Mouse (Mus musculus): ENCODE measurements around the gene Alg14. TPM values are rescaled to one million over a fixed set of nuclear protein-coding genes. Genes with fewer than 3 reads are reported as not detected.

Gene Alg14
- polyA plus RNA-seq, 1 experiment from 2014 or later, result 33.8 TPM

DNA sequence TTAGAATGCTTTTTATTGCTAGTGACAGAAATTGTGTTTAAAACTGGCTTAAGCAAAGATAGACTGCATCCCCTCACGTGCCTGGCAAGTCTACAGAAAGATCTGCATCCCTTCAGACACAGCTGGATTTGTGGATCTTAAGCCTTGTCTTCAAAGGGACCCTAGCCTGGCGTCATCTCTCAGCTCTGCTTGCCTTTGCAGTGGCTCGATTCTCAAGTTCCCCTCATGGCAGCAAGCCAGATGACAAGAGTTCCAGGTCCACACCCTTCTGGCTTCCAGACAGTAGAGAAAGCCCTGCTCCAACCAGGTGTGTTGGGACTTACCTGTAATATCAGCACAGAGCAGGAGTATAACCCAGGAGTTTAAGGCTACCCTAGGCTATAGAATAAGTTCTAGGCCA lies 65.5 kb downstream of the Alg14 start:
- Histone ChIP-seq H3K4me3 (no peak overlapping the region), H3K27me3 (0 out of 2 replicates have a peak, but pooled peaks cover 8% of the 10 kb centered on the region), H3K4me2 (replicated peaks) (no peak overlapping the region), H3K36me3 (no peaks in the 10 kb centered on the region), H3K9me3 (no peaks in the 10 kb centered on the region), H3K27ac (replicated peaks) (no peak overlapping the region), H3K4me1 (no peaks in the 10 kb centered on the region), H3K9ac (replicated peaks) (no peak overlapping the region)
- 69% methylated on average over 3 of the region's 3 CpGs for WGBS
- no peak for ATAC-seq (ENCODE audit: low FRiP score, low read depth)

DNA sequence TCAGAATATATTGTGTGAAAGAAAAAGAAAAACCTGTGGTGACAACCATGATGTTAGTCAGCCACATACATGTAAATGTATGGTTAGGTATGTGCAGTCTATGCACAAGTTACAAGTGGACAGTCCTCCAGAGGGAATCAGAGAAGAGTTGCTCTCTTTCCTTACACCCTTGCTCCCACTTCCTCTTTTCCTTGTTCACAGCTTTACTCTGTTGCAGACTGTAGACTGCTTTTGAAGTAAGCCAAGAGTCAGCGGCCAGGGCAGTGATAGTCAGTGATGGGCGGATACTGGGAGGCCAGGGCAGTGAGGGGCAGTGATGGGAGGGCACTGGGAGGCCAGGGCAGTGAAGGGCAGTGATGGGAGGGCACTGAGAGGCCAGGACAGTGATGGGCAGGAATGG lies 66.7 kb downstream of the Alg14 start:
- no peak overlapping the region for H3K9ac ChIP-seq (replicated peaks)
- H3K27me3 ChIP-seq, result 0 out of 2 replicates have a peak, but pooled peaks cover 8% of the 10 kb centered on the region
- WGBS, result 66% methylated on average over 2 of the region's 2 CpGs
- no peaks in the 10 kb centered on the region for H3K36me3 ChIP-seq
- no peak overlapping the region for H3K4me3 ChIP-seq
- no peak overlapping the region for H3K27ac ChIP-seq (replicated peaks)
- H3K4me2 ChIP-seq (replicated peaks), result no peak overlapping the region
- no peak for ATAC-seq (ENCODE audit: low FRiP score, low read depth)
- H3K4me1 ChIP-seq, result no peaks in the 10 kb centered on the region
- H3K9me3 ChIP-seq, result no peaks in the 10 kb centered on the region

DNA sequence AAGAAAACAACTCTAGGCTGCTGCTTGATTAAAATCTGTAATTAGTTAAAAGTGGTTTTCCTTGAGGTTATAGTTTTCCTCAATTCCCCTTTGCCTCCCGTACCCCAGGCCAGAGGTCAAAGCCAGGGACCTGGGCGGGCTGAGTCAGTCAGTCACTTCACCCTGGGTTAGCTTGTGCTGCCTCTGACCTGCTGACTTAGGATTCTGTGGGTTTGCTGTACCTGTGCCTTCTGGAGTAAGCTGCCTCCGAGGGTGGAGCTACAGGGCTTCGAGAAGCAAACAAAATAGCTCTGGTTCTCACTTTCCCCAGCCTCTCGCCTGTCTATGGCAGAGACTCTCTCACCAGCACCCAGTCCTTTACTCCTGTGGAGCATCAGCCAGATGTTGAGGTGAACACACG lies 67.3 kb downstream of the Alg14 start:
- H3K9ac ChIP-seq (replicated peaks), result no peak overlapping the region
- no peak for ATAC-seq (ENCODE audit: low FRiP score, low read depth)
- H3K9me3 ChIP-seq, result no peaks in the 10 kb centered on the region
- no peak overlapping the region for H3K4me3 ChIP-seq
- H3K27ac ChIP-seq (replicated peaks), result no peak overlapping the region
- H3K36me3 ChIP-seq, result no peaks in the 10 kb centered on the region
- no peak overlapping the region for H3K4me2 ChIP-seq (replicated peaks)
- 87% methylated on average over 6 of the region's 6 CpGs for WGBS
- 0 out of 2 replicates have a peak, but pooled peaks cover 8% of the 10 kb centered on the region for H3K27me3 ChIP-seq
- H3K4me1 ChIP-seq, result no peaks in the 10 kb centered on the region

DNA sequence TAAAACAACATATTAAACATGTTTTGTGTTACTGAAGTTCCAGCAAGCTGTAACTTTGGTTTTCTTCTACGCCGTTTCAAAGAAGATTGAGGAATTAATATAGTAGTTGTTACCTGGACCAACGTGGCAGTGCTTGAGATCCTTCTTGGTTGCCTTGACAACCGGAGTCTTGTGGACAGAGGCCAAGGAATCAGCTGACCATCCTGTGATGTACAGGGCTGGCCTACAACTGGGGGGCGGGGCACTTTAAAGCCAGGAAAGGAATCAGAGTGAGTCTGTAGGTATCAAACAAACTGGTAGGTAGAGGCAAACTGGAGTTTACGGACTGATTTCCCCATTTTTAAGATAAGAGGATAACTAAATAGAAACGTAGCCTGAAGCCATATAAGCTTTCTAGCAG lies 67.7 kb downstream of the Alg14 start:
- Histone ChIP-seq H3K27me3 (0 out of 2 replicates have a peak, but pooled peaks cover 5% of the 10 kb centered on the region), H3K27ac (replicated peaks) (no peak overlapping the region), H3K9ac (replicated peaks) (no peak overlapping the region), H3K4me1 (no peaks in the 10 kb centered on the region), H3K4me2 (replicated peaks) (no peak overlapping the region), H3K4me3 (no peak overlapping the region), H3K36me3 (no peaks in the 10 kb centered on the region), H3K9me3 (no peaks in the 10 kb centered on the region)
- 87% methylated on average over 7 of the region's 7 CpGs for WGBS
- ATAC-seq (ENCODE audit: low FRiP score, low read depth), result no peak

DNA sequence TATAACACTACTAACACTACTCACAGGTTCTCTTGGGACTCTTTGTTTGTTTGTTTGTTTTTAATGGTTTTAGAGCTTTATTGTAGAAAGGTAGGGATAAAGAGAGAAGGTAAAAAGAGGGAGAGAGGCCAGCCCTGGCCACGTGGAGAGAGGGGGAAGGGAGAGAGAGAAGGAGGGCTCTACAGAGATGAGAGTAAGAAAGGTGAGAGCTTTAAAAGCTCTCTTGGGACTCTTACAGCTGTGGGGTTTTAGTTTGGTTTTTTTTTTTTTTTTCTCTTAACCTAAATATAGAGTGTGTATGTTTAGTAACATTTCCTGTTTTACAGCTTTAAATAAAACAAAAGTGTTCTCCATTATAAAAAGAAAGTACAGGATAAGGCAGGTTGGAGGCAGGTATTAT lies 70.4 kb downstream of the Alg14 start:
- no peak overlapping the region for H3K4me2 ChIP-seq (replicated peaks)
- no peak overlapping the region for H3K27ac ChIP-seq (replicated peaks)
- H3K36me3 ChIP-seq, result no peaks in the 10 kb centered on the region
- whole genome bisulfite sequencing, result 61% methylated on average over 1 of the region's 1 CpGs
- no peaks in the 10 kb centered on the region for H3K27me3 ChIP-seq
- H3K9ac ChIP-seq (replicated peaks), result no peak overlapping the region
- ATAC-seq (ENCODE audit: low FRiP score, low read depth), result no peak
- H3K4me3 ChIP-seq, result no peak overlapping the region
- H3K4me1 ChIP-seq, result no peaks in the 10 kb centered on the region
- no peaks in the 10 kb centered on the region for H3K9me3 ChIP-seq

DNA sequence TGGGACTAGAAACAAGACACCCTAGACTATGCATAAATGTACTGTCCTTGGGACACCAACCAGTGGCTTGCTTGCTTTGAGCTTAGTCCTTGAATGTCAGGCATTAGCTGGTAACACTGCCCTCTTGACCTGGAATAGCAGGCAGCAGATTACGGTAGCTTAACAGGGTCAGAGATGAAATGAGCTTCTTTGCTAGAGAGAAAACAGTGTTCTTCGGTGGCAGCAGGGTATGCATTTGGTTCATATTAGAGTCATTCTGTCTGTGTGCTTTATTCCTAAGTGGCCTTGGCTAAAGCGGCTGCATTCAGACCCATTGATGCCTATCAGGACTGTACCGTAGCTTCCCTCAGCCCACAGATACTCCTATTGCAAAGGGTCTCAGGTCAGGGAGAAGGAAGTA lies 72.8 kb downstream of the Alg14 start:
- H3K9me3 ChIP-seq, result no peaks in the 10 kb centered on the region
- no peaks in the 10 kb centered on the region for H3K27me3 ChIP-seq
- no peak overlapping the region for H3K27ac ChIP-seq (replicated peaks)
- H3K4me1 ChIP-seq, result no peaks in the 10 kb centered on the region
- no peak for ATAC-seq (ENCODE audit: low FRiP score, low read depth)
- no peak overlapping the region for H3K4me3 ChIP-seq
- 57% methylated on average over 4 of the region's 4 CpGs for WGBS
- H3K9ac ChIP-seq (replicated peaks), result no peak overlapping the region
- no peaks in the 10 kb centered on the region for H3K36me3 ChIP-seq
- H3K4me2 ChIP-seq (replicated peaks), result no peak overlapping the region

DNA sequence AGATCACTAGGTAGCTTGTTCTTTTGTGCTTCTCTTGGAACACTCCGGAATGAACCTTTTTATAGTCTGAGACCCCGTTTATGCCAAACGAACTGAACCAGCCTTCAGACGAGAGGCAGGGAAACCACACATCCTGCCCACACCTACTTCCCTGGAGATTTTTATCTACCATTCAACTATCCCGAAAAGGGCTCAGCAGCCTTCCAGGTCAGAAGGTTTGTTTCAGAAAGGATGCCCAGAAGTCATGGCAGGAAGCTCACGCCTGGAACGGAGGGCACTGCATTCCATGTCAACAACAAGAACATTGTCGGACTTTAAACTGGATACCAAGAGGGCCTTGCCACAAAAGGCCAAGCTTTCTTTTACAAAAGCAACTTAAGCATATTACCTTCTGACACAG lies 73.6 kb downstream of the Alg14 start:
- ATAC-seq (ENCODE audit: low FRiP score, low read depth), result no peak
- H3K9ac ChIP-seq (replicated peaks), result no peak overlapping the region
- WGBS, result 82% methylated on average over 8 of the region's 8 CpGs
- no peaks in the 10 kb centered on the region for H3K27me3 ChIP-seq
- H3K36me3 ChIP-seq, result no peaks in the 10 kb centered on the region
- no peak overlapping the region for H3K4me2 ChIP-seq (replicated peaks)
- no peaks in the 10 kb centered on the region for H3K9me3 ChIP-seq
- no peak overlapping the region for H3K4me3 ChIP-seq
- no peaks in the 10 kb centered on the region for H3K4me1 ChIP-seq
- H3K27ac ChIP-seq (replicated peaks), result 0 out of 2 replicates have a peak overlapping the region, but pooled peaks have one; percentile 10

DNA sequence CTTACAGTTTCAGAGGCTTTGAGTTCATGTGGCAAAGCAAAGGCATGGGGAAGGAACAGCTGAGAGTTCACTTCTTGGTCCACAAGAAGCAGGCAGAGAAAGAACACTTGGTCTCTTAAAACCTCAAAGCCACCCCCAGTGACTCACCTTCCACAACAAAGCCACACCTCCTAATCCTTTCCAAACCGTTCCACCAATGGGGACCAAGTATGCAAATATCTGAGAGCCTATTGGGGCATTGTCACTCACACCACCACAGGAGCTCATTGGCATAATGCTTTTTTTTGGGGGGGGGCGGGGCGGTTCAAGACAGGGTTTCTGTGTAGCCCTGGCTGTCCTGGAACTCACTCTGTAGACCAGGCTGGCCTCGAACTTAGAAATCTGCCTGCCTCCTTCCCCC lies 77.0 kb downstream of the Alg14 start:
- H3K9me3 ChIP-seq, result no peaks in the 10 kb centered on the region
- no peaks in the 10 kb centered on the region for H3K36me3 ChIP-seq
- peaks cover 4% of the 10 kb centered on the region; the same call in 1 of the 2 replicates for H3K27me3 ChIP-seq
- no peak overlapping the region for H3K4me2 ChIP-seq (replicated peaks)
- no peak overlapping the region for H3K27ac ChIP-seq (replicated peaks)
- no peak overlapping the region for H3K9ac ChIP-seq (replicated peaks)
- H3K4me1 ChIP-seq, result peaks cover 5% of the 10 kb centered on the region; the same call in 1 of the 2 replicates
- 91% methylated on average over 4 of the region's 4 CpGs for WGBS
- H3K4me3 ChIP-seq, result no peak overlapping the region
- no peak for ATAC-seq (ENCODE audit: low FRiP score, low read depth)

DNA sequence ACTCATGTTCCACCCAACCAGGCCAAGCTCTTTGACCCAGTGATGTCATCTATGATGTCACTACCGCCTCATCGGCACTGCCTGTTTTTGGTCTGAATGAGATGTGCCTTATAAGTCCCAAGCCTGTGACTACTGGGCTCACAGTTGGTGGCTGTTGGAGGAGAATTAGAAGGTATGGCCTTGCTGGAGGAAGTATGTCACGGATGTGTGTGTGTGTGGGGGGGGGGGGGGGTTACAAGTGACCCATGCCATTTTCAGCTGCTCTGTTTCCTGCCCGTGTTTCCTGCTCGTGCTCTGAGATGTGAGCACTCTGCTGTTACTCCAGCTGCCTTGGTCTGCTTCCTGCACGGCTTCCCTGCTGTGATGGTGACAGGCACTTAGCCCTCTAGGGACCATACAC lies 77.9 kb downstream of the Alg14 start:
- Histone ChIP-seq H3K36me3 (no peaks in the 10 kb centered on the region), H3K4me2 (replicated peaks) (no peak overlapping the region), H3K9me3 (no peaks in the 10 kb centered on the region), H3K27ac (replicated peaks) (no peak overlapping the region), H3K4me3 (no peak overlapping the region), H3K27me3 (peaks cover 4% of the 10 kb centered on the region; the same call in 1 of the 2 replicates), H3K9ac (replicated peaks) (no peak overlapping the region), H3K4me1 (peaks cover 5% of the 10 kb centered on the region; the same call in 1 of the 2 replicates)
- WGBS, result 90% methylated on average over 6 of the region's 6 CpGs
- no peak for ATAC-seq (ENCODE audit: low FRiP score, low read depth)

DNA sequence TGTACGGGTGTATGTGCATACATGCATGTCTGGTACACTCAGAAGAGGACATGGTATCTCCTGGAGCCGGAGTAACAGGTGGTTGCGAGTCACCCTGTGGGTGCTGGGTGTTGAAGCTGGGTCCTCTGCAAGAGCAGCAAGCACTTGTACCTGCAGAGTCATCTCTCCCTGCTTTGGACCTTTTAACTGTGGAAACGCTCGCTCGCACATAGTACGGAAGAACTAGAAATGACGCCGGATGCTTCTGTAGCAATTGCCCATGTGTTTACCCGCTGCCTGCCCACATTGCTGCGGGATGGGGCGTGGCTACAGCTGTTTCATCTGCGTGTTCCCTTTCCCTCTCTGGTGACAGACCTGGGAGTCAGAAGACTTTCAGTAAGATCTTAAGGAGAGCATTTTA lies 78.7 kb downstream of the Alg14 start:
- H3K27ac ChIP-seq (replicated peaks), result no peak overlapping the region
- no peak overlapping the region for H3K9ac ChIP-seq (replicated peaks)
- H3K4me1 ChIP-seq, result peaks cover 5% of the 10 kb centered on the region; the same call in 1 of the 2 replicates
- H3K9me3 ChIP-seq, result no peaks in the 10 kb centered on the region
- H3K4me3 ChIP-seq, result no peak overlapping the region
- no peak for ATAC-seq (ENCODE audit: low FRiP score, low read depth)
- H3K4me2 ChIP-seq (replicated peaks), result no peak overlapping the region
- H3K27me3 ChIP-seq, result peaks cover 4% of the 10 kb centered on the region; the same call in 1 of the 2 replicates
- 88% methylated on average over 13 of the region's 13 CpGs for WGBS
- no peaks in the 10 kb centered on the region for H3K36me3 ChIP-seq

DNA sequence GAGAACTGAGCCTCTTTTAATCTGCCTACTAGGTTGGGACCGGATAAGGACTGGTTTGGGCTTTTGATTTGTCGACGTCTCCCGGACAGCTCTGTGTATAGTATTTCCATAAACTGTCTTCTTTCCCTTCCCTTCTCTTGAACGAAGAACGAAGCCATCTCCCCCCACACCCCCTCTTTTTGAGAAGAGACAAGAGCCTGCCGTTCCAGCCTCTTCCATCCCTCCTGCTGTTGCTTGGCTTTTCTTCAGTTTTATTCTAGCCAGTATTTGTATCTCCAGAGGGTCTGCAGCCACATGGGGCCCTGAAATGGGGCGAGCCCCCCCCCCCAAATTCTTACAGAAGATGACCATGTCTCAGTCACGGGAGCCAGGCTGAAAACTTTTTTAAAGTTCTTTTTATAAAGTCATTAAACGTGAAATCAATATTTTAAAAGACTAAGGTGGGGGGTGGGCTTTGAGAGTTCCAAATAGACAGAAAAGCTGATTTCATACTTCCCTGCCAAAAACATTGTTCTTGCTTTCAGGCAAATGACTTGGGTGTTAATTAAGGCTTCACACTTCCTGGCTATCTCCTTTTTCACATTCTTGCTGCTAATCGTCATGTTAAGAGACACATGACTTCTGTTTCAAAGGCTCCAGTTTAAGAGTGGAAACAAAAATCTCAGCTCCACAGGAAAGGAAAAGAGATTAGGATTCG lies 79.4 kb downstream of the Alg14 start:
- no peaks in the 10 kb centered on the region for H3K36me3 ChIP-seq
- no peaks in the 10 kb centered on the region for H3K9me3 ChIP-seq
- H3K9ac ChIP-seq (replicated peaks), result no peak overlapping the region
- H3K4me3 ChIP-seq, result no peak overlapping the region
- ATAC-seq (ENCODE audit: low FRiP score, low read depth), result no peak
- H3K4me2 ChIP-seq (replicated peaks), result no peak overlapping the region
- peaks cover 4% of the 10 kb centered on the region; the same call in 1 of the 2 replicates for H3K27me3 ChIP-seq
- no peak overlapping the region for H3K27ac ChIP-seq (replicated peaks)
- H3K4me1 ChIP-seq, result peaks cover 5% of the 10 kb centered on the region; the same call in 1 of the 2 replicates
- 65% methylated on average over 12 of the region's 12 CpGs for WGBS

DNA sequence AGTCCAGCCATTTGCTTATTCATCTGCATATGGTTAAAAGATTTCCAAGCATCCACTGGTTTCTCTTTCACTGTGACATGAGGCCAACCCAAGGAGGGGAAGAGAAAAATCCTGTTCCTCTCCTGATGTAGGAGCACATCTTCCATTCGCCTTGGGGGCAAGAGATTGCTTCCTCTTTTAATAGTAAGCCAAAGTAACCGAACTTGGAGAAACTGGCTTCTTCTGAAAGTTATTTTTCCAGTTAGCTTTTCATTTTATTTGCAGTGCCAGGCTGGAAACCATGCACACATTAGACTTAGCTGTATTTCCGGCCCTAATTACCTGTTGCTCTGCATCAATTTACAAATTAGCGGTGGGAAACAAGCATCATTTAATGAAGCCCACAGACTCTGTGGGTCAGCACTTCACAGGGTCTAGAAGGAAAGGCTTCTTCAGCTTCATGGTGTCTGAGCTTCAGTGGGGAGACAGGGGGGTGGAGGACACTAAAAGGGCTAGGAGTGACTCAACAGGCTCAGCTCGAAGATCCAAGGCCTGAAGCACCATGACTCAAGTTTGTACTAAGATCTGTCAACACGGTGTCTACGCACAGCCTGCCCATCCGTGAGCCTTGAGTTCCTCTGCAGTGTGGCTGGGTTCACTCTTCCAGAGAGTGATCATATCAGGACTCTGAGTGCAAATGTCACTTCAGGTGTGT lies 80.1 kb downstream of the Alg14 start:
- Histone ChIP-seq H3K4me1 (peaks cover 5% of the 10 kb centered on the region; the same call in 1 of the 2 replicates), H3K4me3 (no peak overlapping the region), H3K27me3 (peaks cover 4% of the 10 kb centered on the region; the same call in 1 of the 2 replicates), H3K36me3 (no peaks in the 10 kb centered on the region), H3K9me3 (no peaks in the 10 kb centered on the region), H3K27ac (replicated peaks) (no peak overlapping the region), H3K9ac (replicated peaks) (no peak overlapping the region), H3K4me2 (replicated peaks) (no peak overlapping the region)
- no peak for ATAC-seq (ENCODE audit: low FRiP score, low read depth)
- WGBS, result 86% methylated on average over 8 of the region's 8 CpGs
